Mouse (Mus musculus) ES-Bruce4 (cell line): ENCODE measurements around the gene Rora. TPM values are rescaled to one million over a fixed set of nuclear protein-coding genes. Genes with fewer than 3 reads are reported as not detected.

Experiments
- H3K27ac ChIP-seq: 2 replicates; pipeline ENCODE4 v1.5.1; 2012; ENCODE audit warnings: low read length, inconsistent platforms; ENCODE audit not compliant: insufficient read depth
- H3K27me3 ChIP-seq: 2 replicates; pipeline ENCODE4 v1.6.1; 2012; ENCODE audit warnings: mild to moderate bottlenecking, low read length, inconsistent platforms; ENCODE audit not compliant: control insufficient read depth, poor library complexity, insufficient read depth, severe bottlenecking
- H3K36me3 ChIP-seq: 2 replicates; pipeline ENCODE4 v1.6.1; 2012; ENCODE audit warnings: inconsistent platforms, mild to moderate bottlenecking, low read length, moderate library complexity; ENCODE audit not compliant: control insufficient read depth, poor library complexity, insufficient read depth, severe bottlenecking
- H3K4me1 ChIP-seq: one replicate; pipeline ENCODE4 v1.8.1; 2011; ENCODE audit warnings: low read length; ENCODE audit not compliant: control insufficient read depth, insufficient read depth
- H3K4me3 ChIP-seq: 2 replicates; pipeline ENCODE4 v1.5.1; 2011; ENCODE audit warnings: low read depth, mild to moderate bottlenecking, low read length
- H3K9ac ChIP-seq: 2 replicates; pipeline ENCODE4 v1.6.1; 2012; ENCODE audit warnings: low read depth, mild to moderate bottlenecking, inconsistent platforms; ENCODE audit not compliant: poor library complexity, severe bottlenecking
- H3K9me3 ChIP-seq: replicated peaks from 2 replicates; pipeline ENCODE4 v1.6.1; 2012; ENCODE audit warnings: mild to moderate bottlenecking, low read length, inconsistent platforms; ENCODE audit not compliant: control insufficient read depth, poor library complexity, insufficient read depth, severe bottlenecking
- CTCF ChIP-seq: IDR thresholded peaks from one replicate; pipeline ENCODE4 v1.8.1; 2011; ENCODE audit warnings: low read depth, low read length
- EP300 ChIP-seq: IDR thresholded peaks from 2 replicates; pipeline ENCODE4 v1.6.1; 2011; ENCODE audit warnings: low read depth, low read length; ENCODE audit not compliant: insufficient read depth
- POLR2A ChIP-seq: IDR thresholded peaks from one replicate; pipeline ENCODE4 v1.8.1; 2011; ENCODE audit warnings: low read length; ENCODE audit not compliant: insufficient read depth
- polyA plus RNA-seq: library from polyadenylated mRNA; stranded (reverse); fragments of >200 nt; gene quantifications from 2 replicates; pipeline ENCODE4 v1.2.4, GENCODE M21; 2011; ENCODE audit warnings: low read depth; ENCODE audit not compliant: missing spikeins, insufficient read depth, insufficient read length

Gene Rora
- polyA plus RNA-seq, 1 experiment, result 3.6 TPM

DNA sequence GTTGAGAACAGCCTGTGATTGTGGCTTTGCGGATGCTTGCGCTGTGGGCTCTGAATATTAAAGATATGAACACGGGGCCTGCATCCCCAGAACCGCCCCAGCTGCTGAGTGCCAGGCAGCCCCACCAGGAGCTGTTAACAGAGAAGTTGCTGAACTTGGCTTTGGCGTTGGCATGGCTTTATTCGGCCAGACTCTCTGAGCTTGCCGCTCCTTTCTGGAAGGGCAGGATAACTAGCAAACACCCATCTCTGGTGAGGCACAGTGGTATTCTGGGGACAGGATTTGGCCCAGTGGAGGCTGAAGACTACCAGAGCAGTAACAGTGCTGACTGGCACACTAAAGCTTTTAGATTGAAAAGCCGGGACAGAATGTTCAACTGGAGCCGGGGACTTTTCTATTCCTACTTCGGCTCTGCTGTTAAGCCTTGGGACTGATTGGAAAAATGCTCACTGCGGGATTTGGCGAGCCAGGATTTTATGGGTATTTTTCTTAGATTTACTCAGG is 26.3 kb downstream of the Rora start:
- TF ChIP-seq CTCF, result no peak
- TF ChIP-seq POLR2A, result no peak
- no peak for TF ChIP-seq EP300
- Histone ChIP-seq H3K27me3 (no peaks in the 10 kb centered on the region), H3K4me3 (no peak overlapping the region), H3K36me3 (no peaks in the 10 kb centered on the region), H3K9ac (no peak overlapping the region), H3K27ac (no peak overlapping the region), H3K4me1 (no peaks in the 10 kb centered on the region), H3K9me3 (0 out of 2 replicates have a peak, but pooled peaks cover 2% of the 10 kb centered on the region)

DNA sequence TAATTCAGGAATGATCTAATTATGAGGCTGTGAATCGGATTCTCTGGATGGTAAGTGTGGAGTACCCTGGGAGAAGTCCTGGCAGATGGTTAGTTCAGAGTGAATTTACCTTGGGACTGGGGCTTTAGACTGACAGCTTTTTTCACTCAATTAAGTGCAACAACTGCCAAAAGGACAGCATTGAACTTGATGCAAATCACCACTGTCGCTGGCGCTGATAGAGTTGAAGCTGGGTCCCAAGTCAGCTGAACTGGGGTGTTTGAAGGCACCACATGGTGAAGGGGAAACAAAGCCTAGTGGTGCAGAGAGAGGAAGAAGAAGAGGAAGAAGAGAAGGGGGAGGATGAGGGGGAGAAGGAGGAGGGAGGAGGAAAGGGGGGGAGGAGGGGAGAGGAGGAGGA is 30.4 kb downstream of the Rora start:
- H3K4me1 ChIP-seq, result no peaks in the 10 kb centered on the region
- no peaks in the 10 kb centered on the region for H3K27me3 ChIP-seq
- TF ChIP-seq EP300, result no peak
- no peak for TF ChIP-seq CTCF
- TF ChIP-seq POLR2A, result no peak
- H3K9ac ChIP-seq, result no peak overlapping the region
- H3K4me3 ChIP-seq, result no peak overlapping the region
- 0 out of 2 replicates have a peak, but pooled peaks cover 2% of the 10 kb centered on the region for H3K9me3 ChIP-seq
- H3K36me3 ChIP-seq, result no peaks in the 10 kb centered on the region
- H3K27ac ChIP-seq, result no peak overlapping the region

DNA sequence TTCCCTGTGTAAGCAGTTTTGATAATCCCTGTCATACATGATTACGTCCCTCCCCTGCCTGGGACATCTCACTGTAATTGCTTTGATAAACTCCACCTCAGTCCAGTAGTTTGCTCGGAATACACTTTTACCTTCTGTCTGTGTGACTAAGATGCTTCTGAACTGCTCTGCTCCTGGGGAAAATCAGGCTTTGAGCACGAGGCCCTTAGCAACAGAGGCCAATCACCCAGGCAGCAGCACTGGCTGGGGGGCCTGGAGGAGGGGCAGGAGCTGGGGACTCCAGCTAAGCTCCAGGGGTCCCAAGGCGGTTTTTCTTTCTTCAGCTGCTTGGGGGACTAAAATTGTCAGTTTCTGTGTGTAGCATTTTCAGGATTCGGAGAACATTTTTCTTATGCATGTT is 32.0 kb downstream of the Rora start:
- H3K27me3 ChIP-seq, result no peaks in the 10 kb centered on the region
- no peak overlapping the region for H3K27ac ChIP-seq
- H3K9me3 ChIP-seq, result no peaks in the 10 kb centered on the region
- H3K4me3 ChIP-seq, result no peak overlapping the region
- H3K4me1 ChIP-seq, result no peaks in the 10 kb centered on the region
- TF ChIP-seq EP300 (no peak), POLR2A (no peak), CTCF (no peak)
- H3K36me3 ChIP-seq, result no peaks in the 10 kb centered on the region
- no peak overlapping the region for H3K9ac ChIP-seq

DNA sequence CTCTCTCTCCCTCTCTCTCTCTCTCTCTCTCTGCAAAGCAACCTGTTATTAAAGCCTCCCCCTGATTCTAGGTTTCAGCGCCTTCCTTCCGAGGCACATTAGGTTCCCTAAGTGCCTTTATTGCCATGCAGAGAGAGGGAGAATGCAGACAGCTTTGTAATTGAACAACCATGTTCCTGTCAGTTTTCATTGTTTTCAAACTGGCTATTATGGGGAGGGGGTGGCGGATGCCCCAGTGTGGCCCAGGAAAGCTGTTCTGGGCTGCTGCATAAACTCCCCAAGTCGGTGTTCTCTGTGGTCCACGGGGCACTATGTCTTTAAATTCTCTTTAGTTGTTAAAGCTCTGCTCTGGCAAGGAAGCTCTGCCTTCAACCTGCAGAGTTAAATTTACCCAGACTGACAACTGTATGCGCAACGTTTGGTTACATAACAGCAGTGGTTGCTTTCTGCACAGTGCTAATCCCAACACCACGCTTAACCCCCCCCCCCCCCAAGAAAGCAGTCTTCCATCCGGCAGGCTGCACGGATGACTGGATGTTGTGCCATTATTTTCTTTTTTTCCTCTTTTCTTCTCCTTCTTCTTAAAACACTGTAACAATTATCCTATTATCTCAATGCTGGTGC is 33.8 kb downstream of the Rora start:
- no peak overlapping the region for H3K27ac ChIP-seq
- TF ChIP-seq EP300 (no peak), CTCF (no peak), POLR2A (no peak)
- H3K9me3 ChIP-seq, result no peaks in the 10 kb centered on the region
- no peak overlapping the region for H3K9ac ChIP-seq
- no peaks in the 10 kb centered on the region for H3K4me1 ChIP-seq
- H3K27me3 ChIP-seq, result no peaks in the 10 kb centered on the region
- no peaks in the 10 kb centered on the region for H3K36me3 ChIP-seq
- H3K4me3 ChIP-seq, result no peak overlapping the region

DNA sequence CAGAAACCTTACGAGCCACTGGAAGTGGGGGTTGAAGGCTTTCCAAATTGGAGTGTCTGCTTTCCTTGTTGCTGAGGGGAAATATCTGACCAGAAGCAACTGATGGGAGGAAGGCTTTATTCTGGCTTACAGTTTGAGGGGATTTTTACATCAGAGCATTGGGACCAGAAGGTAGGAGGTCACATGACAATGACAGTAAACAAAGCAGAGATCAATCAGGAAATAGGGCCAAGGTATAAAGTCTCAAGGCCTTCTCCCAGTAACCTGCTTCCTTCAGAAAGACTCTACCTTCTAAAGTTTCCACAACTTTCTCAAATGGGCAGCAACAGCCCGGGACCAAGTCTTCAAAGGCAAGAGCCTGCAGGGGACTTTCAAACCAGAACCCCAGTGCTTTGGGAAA is 34.6 kb downstream of the Rora start:
- Histone ChIP-seq H3K4me1 (no peaks in the 10 kb centered on the region), H3K27me3 (no peaks in the 10 kb centered on the region), H3K9ac (no peak overlapping the region), H3K27ac (no peak overlapping the region), H3K9me3 (no peaks in the 10 kb centered on the region), H3K36me3 (no peaks in the 10 kb centered on the region), H3K4me3 (no peak overlapping the region)
- TF ChIP-seq POLR2A (no peak), EP300 (no peak), CTCF (no peak)

DNA sequence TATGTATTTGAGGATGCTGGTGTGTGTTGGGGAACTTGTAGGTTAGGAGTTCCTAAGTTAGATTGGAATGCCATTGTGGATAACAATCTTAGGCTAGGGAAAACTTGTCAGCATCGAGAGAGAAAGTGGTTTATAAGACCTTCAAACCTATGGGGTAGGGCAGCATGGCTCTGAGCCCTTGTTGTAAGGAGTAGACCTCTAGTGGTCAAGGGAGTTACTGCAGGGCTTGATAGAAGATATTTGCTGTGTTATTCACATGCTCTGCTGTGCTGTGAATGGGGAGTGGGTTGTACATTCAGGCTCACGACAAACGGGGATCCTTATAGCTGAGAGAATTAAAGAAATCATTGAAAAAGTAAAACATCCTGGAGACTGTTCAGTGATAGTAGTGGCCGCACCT is 35.8 kb downstream of the Rora start:
- Histone ChIP-seq H3K27me3 (no peaks in the 10 kb centered on the region), H3K4me3 (no peak overlapping the region), H3K9me3 (no peaks in the 10 kb centered on the region), H3K4me1 (no peaks in the 10 kb centered on the region), H3K27ac (no peak overlapping the region), H3K9ac (no peak overlapping the region), H3K36me3 (no peaks in the 10 kb centered on the region)
- TF ChIP-seq CTCF (no peak), EP300 (no peak), POLR2A (no peak)
